In the genomic region with DNA sequence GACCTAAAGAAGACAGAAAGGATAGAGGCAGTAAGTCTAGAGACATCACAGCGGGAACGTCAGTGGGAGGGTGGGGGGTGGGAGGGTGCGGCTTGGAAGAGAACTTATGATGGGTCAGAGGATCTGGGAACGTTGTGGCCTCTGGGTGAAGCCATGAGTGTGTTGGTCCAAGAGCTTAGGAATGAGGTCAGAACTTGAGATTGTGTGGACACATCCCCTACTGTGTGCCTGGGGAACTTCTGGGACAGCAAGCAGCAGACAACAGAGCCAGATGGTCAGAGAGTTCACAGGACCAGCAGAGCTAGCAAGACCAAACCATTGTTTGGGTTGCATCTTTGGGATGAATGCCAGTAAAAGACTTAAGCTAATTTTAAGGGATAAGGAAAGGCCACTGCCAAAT, we compare ENCODE assay signal across 13 mouse cellular contexts. TPM values are rescaled to one million over a fixed set of nuclear protein-coding genes. Genes with fewer than 3 reads are reported as not detected.
DNase-seq lines count a peak whose midpoint lies in the region.
"Had no signal": no experiment of that assay in that cellular context is flagged by ENCODE, and none has a peak within 500 bp of the region (broad histone marks: within the 10 kb centered on the region; RNA-seq: fewer than 3 reads in every experiment).

No protein-coding gene starts in this region.

- peak; percentile 92 for DNase-seq in heart, adult 11 months
- DNase-seq in heart, postnatal 4 days, result no peak
- DNase-seq: adrenal gland, adult 2 months; adrenal gland, adult 8-10 months; adrenal gland, postnatal 10 days; adrenal gland, postnatal 14 days; adrenal gland, postnatal 25 days; adrenal gland, postnatal 36 days; B cell, adult 2 months; cerebellum, adult 11 months; cerebellum, adult 11-12 months; cerebellum, adult 18-20 months; cerebellum, adult 2 months had no signal

RNA-seq across cellular contexts. Expression of gene Phykpl, which starts 15.8 kb away (rescaled TPM):
- total RNA-seq in heart, postnatal 4 days (2021), result 10 to 100 TPM; 11.7 to 12.3 TPM

RNA-seq across cellular contexts. Expression of gene Hnrnpab, which starts 37.8 kb away (rescaled TPM):
- 100 to 1,000 TPM; 366 to 372 TPM for total RNA-seq in heart, postnatal 4 days (2021)

RNA-seq across cellular contexts. Expression of gene Nhp2, which starts 50.7 kb away (rescaled TPM):
- total RNA-seq in heart, postnatal 4 days (2021), result 10 to 100 TPM; 41.4 to 42.4 TPM
